8 mouse cellular contexts compared by ENCODE assay signal in genomic region chr12:71342397-71342796, GRCm38 (mm10). TPM values are rescaled to one million over a fixed set of nuclear protein-coding genes. Genes with fewer than 3 reads are reported as not detected.
DNase-seq lines count a peak whose midpoint lies in the region; ATAC-seq and TF ChIP-seq lines count a peak whose summit lies in the region.

No protein-coding gene starts in this region.

- H3K4me1 ChIP-seq in hindbrain, postnatal 0 days (ENCODE audit: insufficient read depth, low read length): 0 out of 2 replicates have a peak, but pooled peaks cover 6% of the 10 kb centered on the region
- peaks cover 20% of the 10 kb centered on the region for H3K4me1 ChIP-seq in hindbrain, embryonic 12.5 days
- peaks cover 4 to 12% of the 10 kb centered on the region in 2 experiments for H3K4me1 ChIP-seq in heart, embryonic 14.5 days (ENCODE audit: control insufficient read depth in 2 of 2, insufficient read depth in 2 of 2, low read length in 2 of 2)
- no peaks in the 10 kb centered on the region for H3K4me1 ChIP-seq in liver, embryonic 13.5 days (replicated peaks)

- no peaks in the 10 kb centered on the region for H3K27me3 ChIP-seq in hindbrain, postnatal 0 days (ENCODE audit: insufficient read depth, low read length)
- H3K27me3 ChIP-seq in hindbrain, embryonic 12.5 days: no peaks in the 10 kb centered on the region
- H3K27me3 ChIP-seq in heart, embryonic 14.5 days (ENCODE audit: control insufficient read depth, insufficient read depth, low read length): no peaks in the 10 kb centered on the region
- H3K27me3 ChIP-seq in liver, embryonic 13.5 days: no peaks in the 10 kb centered on the region

- no peak for DNase-seq in hindbrain, postnatal 0 days (ENCODE audit: low spot score)
- peak; percentile 59 for DNase-seq in adrenal gland, adult 2 months
- peak; percentile 6 for DNase-seq in liver, embryonic 13.5 days
- DNase-seq in testis, postnatal 10 days (ENCODE audit: low spot score): peak; percentile 49
- no peak for DNase-seq in left cerebral cortex, postnatal 4 days

- no peak overlapping the region for H3K4me3 ChIP-seq in hindbrain, postnatal 0 days (ENCODE audit: low read length)
- no peak overlapping the region for H3K4me3 ChIP-seq in hindbrain, embryonic 12.5 days
- H3K4me3 ChIP-seq in heart, embryonic 14.5 days (ENCODE audit: control insufficient read depth in 1 of 2, insufficient read depth in 1 of 2, low read depth in 1 of 2, low read length in 2 of 2): no peak overlapping the region
- no peak overlapping the region for H3K4me3 ChIP-seq in liver, embryonic 13.5 days (replicated peaks)

- ATAC-seq in hindbrain, postnatal 0 days: no peak
- ATAC-seq in hindbrain, embryonic 12.5 days (ENCODE audit: low FRiP score): no peak
- no peak for ATAC-seq in heart, embryonic 14.5 days (ENCODE audit: insufficient number of reproducible peaks, insufficient read depth, low FRiP score, low read depth)
- ATAC-seq in liver, embryonic 13.5 days (ENCODE audit: low read depth): no peak
- ATAC-seq in granulocyte monocyte progenitor cell, adult 5-6 weeks (replicated peaks; ENCODE audit: poor library complexity, severe bottlenecking): no peak

- no peak overlapping the region for H3K27ac ChIP-seq in hindbrain, postnatal 0 days
- H3K27ac ChIP-seq in hindbrain, embryonic 12.5 days: no peak overlapping the region
- H3K27ac ChIP-seq in heart, embryonic 14.5 days (replicated peaks in 1 of 2; ENCODE audit: control insufficient read depth in 1 of 2, insufficient read depth in 1 of 2, low read depth in 2 of 2, low read length in 2 of 2): no peak overlapping the region
- H3K27ac ChIP-seq in liver, embryonic 13.5 days: no peak overlapping the region

- no peak overlapping the region for H3K9ac ChIP-seq in hindbrain, postnatal 0 days (replicated peaks; ENCODE audit: low read length)
- H3K9ac ChIP-seq in hindbrain, embryonic 12.5 days: no peak overlapping the region
- H3K9ac ChIP-seq in heart, embryonic 14.5 days (ENCODE audit: low read length): no peak overlapping the region
- no peak overlapping the region for H3K9ac ChIP-seq in liver, embryonic 13.5 days

- 0 out of 2 replicates have a peak overlapping the region, but pooled peaks have one; percentile 19 for H3K4me2 ChIP-seq in hindbrain, postnatal 0 days (ENCODE audit: low read depth, low read length)
- H3K4me2 ChIP-seq in hindbrain, embryonic 12.5 days (replicated peaks): no peak overlapping the region
- H3K4me2 ChIP-seq in heart, embryonic 14.5 days (ENCODE audit: low read length): peak overlapping the region; percentile 33; the same call in 1 of the 2 replicates
- no peak overlapping the region for H3K4me2 ChIP-seq in liver, embryonic 13.5 days

- no peak for TF ChIP-seq CTCF in hindbrain, postnatal 0 days (IDR thresholded peaks at IDR 0.05; ENCODE audit: low read depth)

- H3K36me3 ChIP-seq in hindbrain, postnatal 0 days (ENCODE audit: insufficient read depth, low read length): no peaks in the 10 kb centered on the region
- no peaks in the 10 kb centered on the region for H3K36me3 ChIP-seq in hindbrain, embryonic 12.5 days
- H3K36me3 ChIP-seq in heart, embryonic 14.5 days (ENCODE audit: control insufficient read depth, insufficient read depth, low read length): no peaks in the 10 kb centered on the region
- H3K36me3 ChIP-seq in liver, embryonic 13.5 days: no peaks in the 10 kb centered on the region

- intact Hi-C loops in left cerebral cortex, postnatal 4 days (cut with DNase I): no loop called here

- WGBS in hindbrain, postnatal 0 days: 53% methylated on average over 13 of the region's 13 CpGs
- WGBS in hindbrain, embryonic 12.5 days: 51% methylated on average over 13 of the region's 13 CpGs
- WGBS in heart, embryonic 14.5 days: 36% methylated on average over 13 of the region's 13 CpGs
- WGBS in liver, embryonic 13.5 days (ENCODE audit: insufficient replicate concordance): 18% methylated on average over 13 of the region's 13 CpGs

- no peaks in the 10 kb centered on the region for H3K9me3 ChIP-seq in hindbrain, postnatal 0 days (ENCODE audit: low read length)
- no peaks in the 10 kb centered on the region for H3K9me3 ChIP-seq in hindbrain, embryonic 12.5 days (replicated peaks)
- H3K9me3 ChIP-seq in heart, embryonic 14.5 days (ENCODE audit: control insufficient read depth, low read length): no peaks in the 10 kb centered on the region
- H3K9me3 ChIP-seq in liver, embryonic 13.5 days (replicated peaks): no peaks in the 10 kb centered on the region

RNA-seq across cellular contexts. Expression of gene Dact1, which starts 32.7 kb away (rescaled TPM):
- total RNA-seq in hindbrain, postnatal 0 days (2014; rRNA removed): 40.8 and 54.3 TPM in 2 replicates
- 11.2 and 12.7 TPM in 2 replicates for polyA plus RNA-seq in hindbrain, postnatal 0 days (2015; fragmentation: Nextera tagmentation; extraction: Ambion mirVana)
- polyA plus RNA-seq in hindbrain, embryonic 12.5 days (2016; fragmentation: Nextera tagmentation; extraction: Ambion mirVana): 50.6 and 53.0 TPM in 2 replicates
- total RNA-seq in adrenal gland, adult 2 months (2021): 10 to 100 TPM; 13.7 to 19.6 TPM
- polyA plus RNA-seq in adrenal gland, adult 2 months (2012; rRNA removed): 8.4 and 8.9 TPM in 2 replicates
- polyA plus RNA-seq in heart, embryonic 14.5 days (2014; fragmentation: Nextera tagmentation; extraction: Ambion mirVana): 8.2 and 8.6 TPM in 2 replicates
- polyA plus RNA-seq in liver, embryonic 13.5 days (2015; fragmentation: Nextera tagmentation; extraction: Ambion mirVana): 0.81 and 0.90 TPM in 2 replicates
- 0.51 and 0.80 TPM in 2 replicates for total RNA-seq in granulocyte monocyte progenitor cell, adult 5-6 weeks (2014; fragmentation: Nextera tagmentation)
- total RNA-seq in granulocyte monocyte progenitor cell, adult 5-6 weeks (2017): 0.47 TPM in 1 of 2 replicates, not detected in the other
- 10 to 100 TPM; 65.3 to 65.9 TPM for total RNA-seq in left cerebral cortex, postnatal 4 days (2021)

Comparison
In these comparisons a context has a peak if more than half of its experiments do, and no peak if none do; other contexts are left out.
1. H3K4me2 ChIP-seq: peak in hindbrain, postnatal 0 days (single experiment) and heart, embryonic 14.5 days (single experiment); none in hindbrain, embryonic 12.5 days (single experiment) and liver, embryonic 13.5 days (single experiment).
2. DNase-seq: peak in adrenal gland, adult 2 months (single experiment), liver, embryonic 13.5 days (single experiment) and testis, postnatal 10 days (single experiment); none in hindbrain, postnatal 0 days (single experiment) and left cerebral cortex, postnatal 4 days (single experiment).